Mouse (Mus musculus): ENCODE data around the gene Chd4. TPM values are rescaled to one million over a fixed set of nuclear protein-coding genes. Genes with fewer than 3 reads are reported as not detected.

Chd4 gene
- polyA plus RNA-seq, 1 experiment, result 133 TPM

GRCm38 (mm10) chr6:125170194-125170593 lies 74.4 kb downstream of the Chd4 start:
- no peaks in the 10 kb centered on the region for H3K27me3 ChIP-seq (ENCODE audit: control insufficient read depth, insufficient read depth, insufficient read length)
- peaks cover 2% of the 10 kb centered on the region for H3K79me2 ChIP-seq (ENCODE audit: control insufficient read depth, insufficient read depth)
- H3K4me3 ChIP-seq, result no peak overlapping the region
- TF ChIP-seq MYOG (IDR thresholded peaks at IDR 0.05; ENCODE audit: control insufficient read depth in 1 of 3, insufficient read depth in 1 of 3, insufficient read length in 2 of 3, low read depth in 2 of 3), result no peak
- TF ChIP-seq CEBPB (IDR thresholded peaks at IDR 0.05; ENCODE audit: insufficient read depth, poor library complexity, severe bottlenecking), result no peak
- TF ChIP-seq POLR2A (IDR thresholded peaks at IDR 0.05; ENCODE audit: insufficient read length, low read depth), result no peak
- no peak for TF ChIP-seq POLR2AphosphoS2 (IDR thresholded peaks at IDR 0.05; ENCODE audit: insufficient read length, low read depth)
- no peak for TF ChIP-seq MAX (IDR thresholded peaks at IDR 0.05; ENCODE audit: low read depth)
- TF ChIP-seq SRF (IDR thresholded peaks at IDR 0.05; ENCODE audit: control insufficient read depth, insufficient read length, low read depth), result no peak
- no peak for TF ChIP-seq TCF12 (IDR thresholded peaks at IDR 0.05; ENCODE audit: insufficient read depth, poor library complexity, severe bottlenecking)
- no peak for TF ChIP-seq MYOD1 (IDR thresholded peaks at IDR 0.05; ENCODE audit: control insufficient read depth in 1 of 3, insufficient read length in 2 of 3, low read depth in 2 of 3)
- no peak for TF ChIP-seq E2F4 (IDR thresholded peaks at IDR 0.05; ENCODE audit: insufficient read depth)
- H3K4me2 ChIP-seq (ENCODE audit: low read depth), result no peak overlapping the region
- H3ac ChIP-seq (ENCODE audit: control insufficient read depth, insufficient read length), result no peak overlapping the region
- peaks cover 7% of the 10 kb centered on the region for H3K36me3 ChIP-seq (ENCODE audit: control insufficient read depth, insufficient read depth)

- no peak overlapping the region for H3K4me2 ChIP-seq (ENCODE audit: low read depth)
- H3K79me2 ChIP-seq (ENCODE audit: control insufficient read depth, insufficient read depth), result no peaks in the 10 kb centered on the region
- H3K4me3 ChIP-seq, result no peak overlapping the region
- no peak overlapping the region for H3ac ChIP-seq (ENCODE audit: control insufficient read depth, insufficient read length)
- H3K27me3 ChIP-seq (ENCODE audit: control insufficient read depth, insufficient read depth, insufficient read length), result no peaks in the 10 kb centered on the region
- peaks cover 7% of the 10 kb centered on the region for H3K36me3 ChIP-seq (ENCODE audit: control insufficient read depth, insufficient read depth)
- TF ChIP-seq USF1 (IDR thresholded peaks at IDR 0.05; ENCODE audit: low read depth), result no peak
- TF ChIP-seq SRF (IDR thresholded peaks at IDR 0.05; ENCODE audit: control insufficient read depth, insufficient read length, low read depth), result no peak
- no peak for TF ChIP-seq MYOG (IDR thresholded peaks at IDR 0.05; ENCODE audit: control insufficient read depth in 1 of 3, insufficient read depth in 1 of 3, insufficient read length in 2 of 3, low read depth in 2 of 3)
Measured at GRCm38 (mm10) chr6:125172474-125172873, 76.7 kb downstream of the Chd4 start.

- Histone ChIP-seq H3K36me3 (ENCODE audit: control insufficient read depth, insufficient read depth) (peaks cover 7% of the 10 kb centered on the region), H3ac (ENCODE audit: control insufficient read depth, insufficient read length) (no peak overlapping the region), H3K4me2 (ENCODE audit: low read depth) (no peak overlapping the region), H3K27me3 (ENCODE audit: control insufficient read depth, insufficient read depth, insufficient read length) (no peaks in the 10 kb centered on the region), H3K4me3 (no peak overlapping the region), H3K79me2 (ENCODE audit: control insufficient read depth, insufficient read depth) (no peaks in the 10 kb centered on the region)
- no peak for TF ChIP-seq MYOG (IDR thresholded peaks at IDR 0.05; ENCODE audit: control insufficient read depth in 1 of 3, insufficient read depth in 1 of 3, insufficient read length in 2 of 3, low read depth in 2 of 3)
- no peak for TF ChIP-seq POLR2A (IDR thresholded peaks at IDR 0.05; ENCODE audit: insufficient read length, low read depth)
- no peak for TF ChIP-seq CEBPB (IDR thresholded peaks at IDR 0.05; ENCODE audit: insufficient read depth, poor library complexity, severe bottlenecking)
- no peak for TF ChIP-seq USF1 (IDR thresholded peaks at IDR 0.05; ENCODE audit: low read depth)
- TF ChIP-seq TCF3 (IDR thresholded peaks at IDR 0.05; ENCODE audit: insufficient read length, low read depth), result no peak
- TF ChIP-seq TCF12 (IDR thresholded peaks at IDR 0.05; ENCODE audit: insufficient read depth, poor library complexity, severe bottlenecking), result no peak
- TF ChIP-seq MYOD1 (IDR thresholded peaks at IDR 0.05; ENCODE audit: control insufficient read depth in 1 of 3, insufficient read length in 2 of 3, low read depth in 2 of 3), result no peak
- no peak for TF ChIP-seq E2F4 (IDR thresholded peaks at IDR 0.05; ENCODE audit: insufficient read depth)
- TF ChIP-seq SRF (IDR thresholded peaks at IDR 0.05; ENCODE audit: control insufficient read depth, insufficient read length, low read depth), result no peak
- no peak for TF ChIP-seq MAX (IDR thresholded peaks at IDR 0.05; ENCODE audit: low read depth)
- no peak for TF ChIP-seq POLR2AphosphoS2 (IDR thresholded peaks at IDR 0.05; ENCODE audit: insufficient read length, low read depth)
- TF ChIP-seq REST (IDR thresholded peaks at IDR 0.05; ENCODE audit: insufficient read depth, insufficient read length), result no peak
Measured at GRCm38 (mm10) chr6:125173256-125173655, 77.5 kb downstream of the Chd4 start.

- Histone ChIP-seq H3K4me3 (no peak overlapping the region), H3K4me2 (ENCODE audit: low read depth) (no peak overlapping the region), H3ac (ENCODE audit: control insufficient read depth, insufficient read length) (no peak overlapping the region), H3K79me2 (ENCODE audit: control insufficient read depth, insufficient read depth) (no peaks in the 10 kb centered on the region), H3K36me3 (ENCODE audit: control insufficient read depth, insufficient read depth) (peaks cover 13% of the 10 kb centered on the region), H3K27me3 (ENCODE audit: control insufficient read depth, insufficient read depth, insufficient read length) (no peaks in the 10 kb centered on the region)
- no peak for TF ChIP-seq MYOG (IDR thresholded peaks at IDR 0.05; ENCODE audit: control insufficient read depth in 1 of 3, insufficient read depth in 1 of 3, insufficient read length in 2 of 3, low read depth in 2 of 3)
Measured at GRCm38 (mm10) chr6:125175469-125175868, 79.7 kb downstream of the Chd4 start.

GRCm38 (mm10) chr6:125179601-125180000 lies 83.8 kb downstream of the Chd4 start:
- peaks cover 31% of the 10 kb centered on the region for H3K36me3 ChIP-seq (ENCODE audit: control insufficient read depth, insufficient read depth)
- H3K4me3 ChIP-seq, result no peak overlapping the region
- TF ChIP-seq MYOD1 (IDR thresholded peaks at IDR 0.05; ENCODE audit: control insufficient read depth in 1 of 3, insufficient read length in 2 of 3, low read depth in 2 of 3), result no peak
- TF ChIP-seq CEBPB (IDR thresholded peaks at IDR 0.05; ENCODE audit: insufficient read depth, poor library complexity, severe bottlenecking), result no peak
- no peak for TF ChIP-seq E2F4 (IDR thresholded peaks at IDR 0.05; ENCODE audit: insufficient read depth)
- no peak for TF ChIP-seq POLR2A (IDR thresholded peaks at IDR 0.05; ENCODE audit: insufficient read length, low read depth)
- TF ChIP-seq MAX (IDR thresholded peaks at IDR 0.05; ENCODE audit: low read depth), result no peak
- no peak for TF ChIP-seq POLR2AphosphoS2 (IDR thresholded peaks at IDR 0.05; ENCODE audit: insufficient read length, low read depth)
- TF ChIP-seq TCF3 (IDR thresholded peaks at IDR 0.05; ENCODE audit: insufficient read length, low read depth), result no peak
- no peak for TF ChIP-seq REST (IDR thresholded peaks at IDR 0.05; ENCODE audit: insufficient read depth, insufficient read length)
- no peak for TF ChIP-seq USF1 (IDR thresholded peaks at IDR 0.05; ENCODE audit: low read depth)
- no peak for TF ChIP-seq MYOG (IDR thresholded peaks at IDR 0.05; ENCODE audit: control insufficient read depth in 1 of 3, insufficient read depth in 1 of 3, insufficient read length in 2 of 3, low read depth in 2 of 3)
- no peak for TF ChIP-seq SRF (IDR thresholded peaks at IDR 0.05; ENCODE audit: control insufficient read depth, insufficient read length, low read depth)
- no peak for TF ChIP-seq TCF12 (IDR thresholded peaks at IDR 0.05; ENCODE audit: insufficient read depth, poor library complexity, severe bottlenecking)
- no peaks in the 10 kb centered on the region for H3K79me2 ChIP-seq (ENCODE audit: control insufficient read depth, insufficient read depth)
- no peak overlapping the region for H3ac ChIP-seq (ENCODE audit: control insufficient read depth, insufficient read length)
- no peak overlapping the region for H3K4me2 ChIP-seq (ENCODE audit: low read depth)
- no peaks in the 10 kb centered on the region for H3K27me3 ChIP-seq (ENCODE audit: control insufficient read depth, insufficient read depth, insufficient read length)

Other genes with a start within 250 kb of the Chd4 start
- 1.1 TPM for gene P3h3, start 238.2 kb upstream of the Chd4 start, polyA plus RNA-seq (2012; fragmentation: generic; extraction: Trizol)
- gene Gpr162, start 232.0 kb upstream of the Chd4 start, polyA plus RNA-seq (2012; fragmentation: generic; extraction: Trizol), result 0.02 TPM
- not detected for gene Cd4, start 207.8 kb upstream of the Chd4 start, polyA plus RNA-seq (2012; fragmentation: generic; extraction: Trizol)
- 0.41 TPM for gene Lag3, start 184.3 kb upstream of the Chd4 start, polyA plus RNA-seq (2012; fragmentation: generic; extraction: Trizol)
- 1,462 TPM for gene Ptms, start 175.9 kb upstream of the Chd4 start, polyA plus RNA-seq (2012; fragmentation: generic; extraction: Trizol)
- gene Mlf2, start 164.6 kb upstream of the Chd4 start, polyA plus RNA-seq (2012; fragmentation: generic; extraction: Trizol), result 384 TPM
- 142 TPM for gene Cops7a, start 130.4 kb upstream of the Chd4 start, polyA plus RNA-seq (2012; fragmentation: generic; extraction: Trizol)
- 1.1 TPM for gene Pianp, start 99.3 kb upstream of the Chd4 start, polyA plus RNA-seq (2012; fragmentation: generic; extraction: Trizol)
- gene Zfp384, start 86.8 kb upstream of the Chd4 start, polyA plus RNA-seq (2012; fragmentation: generic; extraction: Trizol), result 20.8 TPM
- gene Ing4, start 56.2 kb upstream of the Chd4 start, polyA plus RNA-seq (2012; fragmentation: generic; extraction: Trizol), result 31.2 TPM
- gene Acrbp, start 46.3 kb upstream of the Chd4 start, polyA plus RNA-seq (2012; fragmentation: generic; extraction: Trizol), result 1.4 TPM
- not detected for gene Lpar5, start 28.1 kb upstream of the Chd4 start, polyA plus RNA-seq (2012; fragmentation: generic; extraction: Trizol)
- 55.4 TPM for gene Nop2, start 35.9 kb downstream of the Chd4 start, polyA plus RNA-seq (2012; fragmentation: generic; extraction: Trizol)
- 244 TPM for gene Iffo1, start 49.3 kb downstream of the Chd4 start, polyA plus RNA-seq (2012; fragmentation: generic; extraction: Trizol)
- gene Gapdh, start 70.5 kb downstream of the Chd4 start, polyA plus RNA-seq (2012; fragmentation: generic; extraction: Trizol), result 9,871 TPM
- 34.7 TPM for gene Ncapd2, start 95.7 kb downstream of the Chd4 start, polyA plus RNA-seq (2012; fragmentation: generic; extraction: Trizol)
- 132 TPM for gene Mrpl51, start 95.8 kb downstream of the Chd4 start, polyA plus RNA-seq (2012; fragmentation: generic; extraction: Trizol)
- 6.5 TPM for gene Vamp1, start 119.6 kb downstream of the Chd4 start, polyA plus RNA-seq (2012; fragmentation: generic; extraction: Trizol)
- gene Tapbpl, start 135.9 kb downstream of the Chd4 start, polyA plus RNA-seq (2012; fragmentation: generic; extraction: Trizol), result 6.5 TPM
- gene Cd27, start 141.0 kb downstream of the Chd4 start, polyA plus RNA-seq (2012; fragmentation: generic; extraction: Trizol), result 1.5 TPM
- gene Tuba3a, start 190.1 kb downstream of the Chd4 start, polyA plus RNA-seq (2012; fragmentation: generic; extraction: Trizol), result not detected
- gene Ltbr, start 217.9 kb downstream of the Chd4 start, polyA plus RNA-seq (2012; fragmentation: generic; extraction: Trizol), result 79.0 TPM
- 0.20 TPM for gene Scnn1a, start 224.7 kb downstream of the Chd4 start, polyA plus RNA-seq (2012; fragmentation: generic; extraction: Trizol)